Mouse (Mus musculus) kidney, embryonic 14.5 days (tissue): Measurements from ENCODE around the gene Gtf3c5. TPM values are rescaled to one million over a fixed set of nuclear protein-coding genes. Genes with fewer than 3 reads are reported as not detected.

Experiments
- ATAC-seq: fragments of 200-750 bp; cut with Nextera tagmentation; 2 replicates; pipeline ENCODE4 v1.8.0; 2017; ENCODE audit warnings: moderate number of reproducible peaks, mild to moderate bottlenecking, moderate TSS enrichment, moderate library complexity; ENCODE audit not compliant: low FRiP score, low TSS enrichment
- H3K27ac ChIP-seq: fragments of 300-500 bp; sonication (generic); 2 replicates; pipeline ENCODE4 v1.5.1; 2014; ENCODE audit warnings: low read depth, mild to moderate bottlenecking, low read length, moderate library complexity, mixed read lengths
- H3K27me3 ChIP-seq: fragments of 300-500 bp; sonication (generic); 2 replicates; pipeline ENCODE4 v1.6.1; 2014; ENCODE audit warnings: mild to moderate bottlenecking, low read length; ENCODE audit not compliant: control insufficient read depth, insufficient read depth
- H3K36me3 ChIP-seq: fragments of 300-500 bp; sonication (generic); 2 replicates; pipeline ENCODE4 v1.6.1; 2014; ENCODE audit warnings: low read length, mixed read lengths; ENCODE audit not compliant: control insufficient read depth, insufficient read depth
- H3K4me1 ChIP-seq: fragments of 300-500 bp; sonication (generic); 2 replicates; pipeline ENCODE4 v1.6.1; 2014; ENCODE audit warnings: low read length, mixed read lengths; ENCODE audit not compliant: control insufficient read depth, insufficient read depth
- H3K4me2 ChIP-seq: fragments of 300-500 bp; sonication (generic); replicated peaks from 2 replicates; pipeline ENCODE4 v1.6.1; 2014; ENCODE audit warnings: low read depth, mild to moderate bottlenecking, low read length
- H3K4me3 ChIP-seq: fragments of 300-500 bp; sonication (generic); 2 replicates; pipeline ENCODE4 v1.5.1; 2014; ENCODE audit warnings: mild to moderate bottlenecking, low read length
- H3K9ac ChIP-seq: fragments of 300-500 bp; sonication (generic); 2 replicates; pipeline ENCODE4 v1.6.1; 2014; ENCODE audit warnings: low read depth, mild to moderate bottlenecking, low read length, moderate library complexity
- H3K9me3 ChIP-seq: fragments of 300-500 bp; sonication (generic); 2 replicates; pipeline ENCODE4 v1.6.1; 2016; ENCODE audit warnings: low read length; ENCODE audit not compliant: control insufficient read depth
- WGBS: fragments of 180-500 bp; shearing (Covaris S2); extraction: QIAGEN DNeasy Blood & Tissue Kit; methylation state at CpG from one replicate; pipeline ENCODE4 v1.1.7; 2014; 5-methylcytosine and 5-hydroxymethylcytosine counted together
- polyA plus RNA-seq: library from polyadenylated mRNA; unstranded; fragments of >200 nt; fragmentation: Nextera tagmentation; extraction: Ambion mirVana; gene quantifications from 2 replicates; pipeline ENCODE4 v1.2.1, GENCODE M21; 2014

Gtf3c5 gene
- polyA plus RNA-seq, 1 experiment from 2014 or later, result 35.8 TPM

- H3K4me1 ChIP-seq, result peaks cover 16% of the 10 kb centered on the region; the same call in 1 of the 2 replicates
- no peak overlapping the region for H3K9ac ChIP-seq
- H3K36me3 ChIP-seq, result no peaks in the 10 kb centered on the region
- WGBS, result 41% methylated on average over 12 of the region's 12 CpGs
- H3K27me3 ChIP-seq, result no peaks in the 10 kb centered on the region
- H3K4me3 ChIP-seq, result no peak overlapping the region
- peak overlapping the region; percentile 38; the same call in 1 of the 2 replicates for H3K27ac ChIP-seq
- H3K4me2 ChIP-seq, result no peak overlapping the region
- H3K9me3 ChIP-seq, result no peaks in the 10 kb centered on the region
- no peak for ATAC-seq
Observed at GRCm38 (mm10) chr2:28601720-28602590, 18.4 kb upstream of the Gtf3c5 start.

- Histone ChIP-seq H3K4me3 (no peak overlapping the region), H3K9ac (no peak overlapping the region), H3K27ac (no peak overlapping the region), H3K4me1 (peaks cover 12% of the 10 kb centered on the region; the same call in 1 of the 2 replicates), H3K4me2 (no peak overlapping the region), H3K9me3 (no peaks in the 10 kb centered on the region), H3K36me3 (no peaks in the 10 kb centered on the region), H3K27me3 (no peaks in the 10 kb centered on the region)
- no peak for ATAC-seq
- WGBS, result 73% methylated on average over 6 of the region's 6 CpGs
Observed at GRCm38 (mm10) chr2:28599569-28599900, 16.0 kb upstream of the Gtf3c5 start.

GRCm38 (mm10) chr2:28598692-28599568, 15.4 kb upstream of the Gtf3c5 start:
- no peak overlapping the region for H3K4me2 ChIP-seq
- no peaks in the 10 kb centered on the region for H3K27me3 ChIP-seq
- 54% methylated on average over 12 of the region's 12 CpGs for WGBS
- ATAC-seq, result peak; percentile 20; the same call in 1 of the 2 replicates
- H3K36me3 ChIP-seq, result no peaks in the 10 kb centered on the region
- no peak overlapping the region for H3K27ac ChIP-seq
- H3K9me3 ChIP-seq, result no peaks in the 10 kb centered on the region
- H3K9ac ChIP-seq, result no peak overlapping the region
- no peak overlapping the region for H3K4me3 ChIP-seq
- H3K4me1 ChIP-seq, result peaks cover 12% of the 10 kb centered on the region; the same call in 1 of the 2 replicates

GRCm38 (mm10) chr2:28597733-28598547, 14.4 kb upstream of the Gtf3c5 start:
- 71% methylated on average over 7 of the region's 7 CpGs for WGBS
- Histone ChIP-seq H3K27ac (no peak overlapping the region), H3K4me3 (no peak overlapping the region), H3K4me1 (peaks cover 12% of the 10 kb centered on the region; the same call in 1 of the 2 replicates), H3K27me3 (no peaks in the 10 kb centered on the region), H3K9me3 (no peaks in the 10 kb centered on the region), H3K9ac (no peak overlapping the region), H3K4me2 (no peak overlapping the region), H3K36me3 (no peaks in the 10 kb centered on the region)
- ATAC-seq, result peak; percentile 60

GRCm38 (mm10) chr2:28596998-28597397, 13.4 kb upstream of the Gtf3c5 start:
- H3K27me3 ChIP-seq, result no peaks in the 10 kb centered on the region
- no peak for ATAC-seq
- H3K9ac ChIP-seq, result no peak overlapping the region
- 95% methylated on average over 7 of the region's 7 CpGs for WGBS
- no peak overlapping the region for H3K27ac ChIP-seq
- H3K9me3 ChIP-seq, result no peaks in the 10 kb centered on the region
- H3K4me2 ChIP-seq, result no peak overlapping the region
- H3K36me3 ChIP-seq, result no peaks in the 10 kb centered on the region
- no peak overlapping the region for H3K4me3 ChIP-seq
- peaks cover 9% of the 10 kb centered on the region; the same call in 1 of the 2 replicates for H3K4me1 ChIP-seq

- Histone ChIP-seq H3K9ac (no peak overlapping the region), H3K4me2 (no peak overlapping the region), H3K4me3 (no peak overlapping the region), H3K4me1 (peaks cover 6% of the 10 kb centered on the region; the same call in 1 of the 2 replicates), H3K27ac (no peak overlapping the region), H3K9me3 (no peaks in the 10 kb centered on the region), H3K36me3 (no peaks in the 10 kb centered on the region), H3K27me3 (no peaks in the 10 kb centered on the region)
- no peak for ATAC-seq
- 72% methylated on average over 7 of the region's 7 CpGs for WGBS
Observed at GRCm38 (mm10) chr2:28596021-28596420, 12.5 kb upstream of the Gtf3c5 start.

GRCm38 (mm10) chr2:28592809-28593208, 9.3 kb upstream of the Gtf3c5 start:
- Histone ChIP-seq H3K27ac (no peak overlapping the region), H3K27me3 (no peaks in the 10 kb centered on the region), H3K4me2 (no peak overlapping the region), H3K4me3 (no peak overlapping the region), H3K36me3 (no peaks in the 10 kb centered on the region), H3K9me3 (no peaks in the 10 kb centered on the region), H3K4me1 (no peaks in the 10 kb centered on the region), H3K9ac (peak overlapping the region; percentile 34; the same call in 1 of the 2 replicates)
- 8% methylated on average over 15 of the region's 15 CpGs for WGBS
- ATAC-seq, result no peak

- Histone ChIP-seq H3K9me3 (no peaks in the 10 kb centered on the region), H3K36me3 (no peaks in the 10 kb centered on the region), H3K4me1 (no peaks in the 10 kb centered on the region), H3K4me3 (no peak overlapping the region), H3K4me2 (no peak overlapping the region), H3K27me3 (no peaks in the 10 kb centered on the region), H3K9ac (no peak overlapping the region), H3K27ac (no peak overlapping the region)
- 77% methylated on average over 2 of the region's 2 CpGs for WGBS
- ATAC-seq, result no peak
Observed at GRCm38 (mm10) chr2:28591479-28591878, 7.9 kb upstream of the Gtf3c5 start.
